In genomic region chr5:65505786-65506185, GRCm38 (mm10) we compare ENCODE assay signal across 9 mouse cellular contexts. TPM values are rescaled to one million over a fixed set of nuclear protein-coding genes. Genes with fewer than 3 reads are reported as not detected.
DNase-seq lines count a peak whose midpoint lies in the region; ATAC-seq lines count a peak whose summit lies in the region.
"Had no signal": no experiment of that assay in that cellular context is flagged by ENCODE, and none has a peak within 500 bp of the region (broad histone marks: within the 10 kb centered on the region; RNA-seq: fewer than 3 reads in every experiment).

No protein-coding gene starts in this region.

- no peaks in the 10 kb centered on the region for H3K27me3 ChIP-seq in hindbrain, embryonic 15.5 days

- 9% methylated on average over 8 of the region's 8 CpGs for WGBS in hindbrain, embryonic 15.5 days

- no peak for ATAC-seq in hindbrain, embryonic 15.5 days (ENCODE audit: low FRiP score, low read depth)
- ATAC-seq in erythroblast, adult 5-6 weeks (replicated peaks; ENCODE audit: low FRiP score, poor library complexity, severe bottlenecking): no peak

- H3K9ac ChIP-seq in hindbrain, embryonic 15.5 days: no peak overlapping the region

- DNase-seq in left cerebral cortex, postnatal 4 days: peak; percentile 37
- DNase-seq in left cerebral cortex, postnatal 25 days (ENCODE audit: low spot score in 2 of 2): no peak
- peak; percentile 11 for DNase-seq in embryo, embryonic 11.5 days (ENCODE audit: low read depth, low spot score)
- DNase-seq in lung, postnatal 10 days: peak; percentile 56
- peak; percentile 49 for DNase-seq in thymus, postnatal 25 days
- no peak for DNase-seq in frontal cortex, postnatal 25 days (ENCODE audit: low spot score in 2 of 2)

- no peak overlapping the region for H3K27ac ChIP-seq in hindbrain, embryonic 15.5 days (replicated peaks)

- H3K4me3 ChIP-seq in hindbrain, embryonic 15.5 days: no peak overlapping the region

- no peaks in the 10 kb centered on the region for H3K4me1 ChIP-seq in hindbrain, embryonic 15.5 days (replicated peaks)

- H3K9me3 ChIP-seq in hindbrain, embryonic 15.5 days: no peaks in the 10 kb centered on the region

- intact Hi-C loops in left cerebral cortex, postnatal 4 days (cut with DNase I): no loop called here
- intact Hi-C loops in left cerebral cortex, postnatal 25 days (cut with DNase I): no loop called here

- H3K4me2 ChIP-seq in hindbrain, embryonic 15.5 days: peak overlapping the region; percentile 40

- no peaks in the 10 kb centered on the region for H3K36me3 ChIP-seq in hindbrain, embryonic 15.5 days

RNA-seq across cellular contexts. Expression of gene Gm43552, which starts 13.2 kb away (rescaled TPM):
- total RNA-seq in left cerebral cortex, postnatal 4 days (2021): not detected
- not detected for total RNA-seq in left cerebral cortex, postnatal 25 days (2021)
- polyA plus RNA-seq in hindbrain, embryonic 15.5 days (2015; fragmentation: Nextera tagmentation; extraction: Ambion mirVana): not detected in 2 replicates
- total RNA-seq in erythroblast, adult 5-6 weeks (2015; ENCODE audit: low replicate concordance): not detected in 2 replicates
- total RNA-seq in erythroblast, adult 5-6 weeks (2017; ENCODE audit: low replicate concordance): not detected in 2 replicates
- total RNA-seq: neutrophil, adult 5-6 weeks had no signal

RNA-seq across cellular contexts. Expression of gene Smim14, which starts 31.2 kb away (rescaled TPM):
- total RNA-seq in left cerebral cortex, postnatal 4 days (2021): 100 to 1,000 TPM; 125 to 132 TPM
- 100 to 1,000 TPM; 152 to 164 TPM for total RNA-seq in left cerebral cortex, postnatal 25 days (2021)
- 181 and 209 TPM in 2 replicates for polyA plus RNA-seq in hindbrain, embryonic 15.5 days (2015; fragmentation: Nextera tagmentation; extraction: Ambion mirVana)
- total RNA-seq in erythroblast, adult 5-6 weeks (2015; ENCODE audit: low replicate concordance): 41.8 and 54.2 TPM in 2 replicates
- 17.6 and 26.3 TPM in 2 replicates for total RNA-seq in erythroblast, adult 5-6 weeks (2017; ENCODE audit: low replicate concordance)

RNA-seq across cellular contexts. Expression of gene Ube2k, which starts 31.2 kb away (rescaled TPM):
- 100 to 1,000 TPM; 149 to 162 TPM for total RNA-seq in left cerebral cortex, postnatal 4 days (2021)
- 100 to 1,000 TPM; 125 to 129 TPM for total RNA-seq in left cerebral cortex, postnatal 25 days (2021)
- polyA plus RNA-seq in hindbrain, embryonic 15.5 days (2015; fragmentation: Nextera tagmentation; extraction: Ambion mirVana): 198 and 201 TPM in 2 replicates
- 35.0 and 44.5 TPM in 2 replicates for total RNA-seq in erythroblast, adult 5-6 weeks (2015; ENCODE audit: low replicate concordance)
- total RNA-seq in erythroblast, adult 5-6 weeks (2017; ENCODE audit: low replicate concordance): 18.1 TPM in 2 replicates

Comparison
In these comparisons a context has a peak if more than half of its experiments do, and no peak if none do; other contexts are left out.
1. DNase-seq: peak in left cerebral cortex, postnatal 4 days (single experiment), embryo, embryonic 11.5 days (single experiment), lung, postnatal 10 days (single experiment) and thymus, postnatal 25 days (single experiment); none in left cerebral cortex, postnatal 25 days (0 of 2) and frontal cortex, postnatal 25 days (0 of 2).